Mouse (Mus musculus) E14TG2a.4 (cell line): ENCODE measurements at regions not wholly inside any gene's neighbourhood (a gene's known extent, or its start where the extent isn't known, plus 50 kb on each side); places are given as distances from the start of the nearest gene placed in this dataset.

Experiments used
- CTCF ChIP-seq: conservative IDR thresholded peaks from 2 replicates; pipeline ENCODE4 v1.5.1; 2014; ENCODE audit warnings: low read length
- POU5F1 ChIP-seq: IDR thresholded peaks from 2 replicates; pipeline ENCODE4 v1.6.1; 2014; ENCODE audit warnings: low read length, borderline replicate concordance

- TF ChIP-seq CTCF = no peak
- TF ChIP-seq POU5F1 = no peak
Observed at GRCm38 (mm10) chr2:50965485-50966017, 183.4 kb downstream of the Rnd3 start.
